Mouse (Mus musculus) urinary bladder, postnatal 25 days (tissue): ENCODE data around the gene Fryl.

Experiments used
- DNase-seq: peaks from one replicate; pipeline ENCODE4 v3.0.0; 2022; ENCODE audit warnings: low spot score

Fryl gene

DNA sequence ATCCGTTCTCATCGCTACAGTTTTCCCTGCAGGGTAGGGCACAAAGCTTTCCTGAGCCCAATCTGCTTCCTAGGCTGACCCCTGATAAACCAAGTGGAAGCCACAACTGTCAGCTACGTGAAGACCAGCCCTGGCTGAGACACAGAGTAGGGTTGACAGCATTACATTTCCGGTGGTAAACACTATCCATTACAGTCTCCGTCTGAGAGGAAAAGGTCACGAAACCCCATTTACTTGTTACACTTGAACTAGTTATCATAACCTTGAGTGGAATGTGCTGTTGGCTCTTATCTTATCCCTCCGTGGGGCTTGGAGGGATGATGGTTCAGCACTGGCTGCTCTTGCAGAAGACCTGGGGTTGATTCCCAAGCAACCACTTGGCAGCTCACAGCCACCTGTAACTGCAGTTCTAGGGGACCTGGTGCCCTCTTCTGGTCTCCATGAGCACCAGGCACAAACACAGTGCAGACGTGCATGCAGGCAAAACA is 62.3 kb downstream of the Fryl start:
- DNase-seq: no peak

DNA sequence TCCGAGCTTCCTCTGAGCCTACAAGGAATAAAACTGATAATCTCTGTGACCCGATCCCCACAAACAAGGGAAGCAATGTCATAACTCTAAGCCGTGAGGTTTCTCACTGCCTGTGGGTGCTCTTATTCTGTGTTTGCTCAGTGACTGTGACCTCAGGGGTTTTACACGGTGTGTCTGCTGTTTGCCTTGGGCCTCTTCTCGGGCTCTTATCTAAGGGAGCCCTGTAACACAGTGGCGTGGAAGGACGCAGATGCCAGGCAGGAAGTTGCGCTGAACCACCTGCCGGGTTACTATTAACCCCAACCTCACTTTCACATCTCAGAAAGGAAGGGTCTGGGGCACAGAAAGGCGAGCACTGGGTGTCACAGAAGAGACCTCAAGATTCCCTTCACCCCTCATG is 62.8 kb downstream of the Fryl start:
- DNase-seq: no peak

DNA sequence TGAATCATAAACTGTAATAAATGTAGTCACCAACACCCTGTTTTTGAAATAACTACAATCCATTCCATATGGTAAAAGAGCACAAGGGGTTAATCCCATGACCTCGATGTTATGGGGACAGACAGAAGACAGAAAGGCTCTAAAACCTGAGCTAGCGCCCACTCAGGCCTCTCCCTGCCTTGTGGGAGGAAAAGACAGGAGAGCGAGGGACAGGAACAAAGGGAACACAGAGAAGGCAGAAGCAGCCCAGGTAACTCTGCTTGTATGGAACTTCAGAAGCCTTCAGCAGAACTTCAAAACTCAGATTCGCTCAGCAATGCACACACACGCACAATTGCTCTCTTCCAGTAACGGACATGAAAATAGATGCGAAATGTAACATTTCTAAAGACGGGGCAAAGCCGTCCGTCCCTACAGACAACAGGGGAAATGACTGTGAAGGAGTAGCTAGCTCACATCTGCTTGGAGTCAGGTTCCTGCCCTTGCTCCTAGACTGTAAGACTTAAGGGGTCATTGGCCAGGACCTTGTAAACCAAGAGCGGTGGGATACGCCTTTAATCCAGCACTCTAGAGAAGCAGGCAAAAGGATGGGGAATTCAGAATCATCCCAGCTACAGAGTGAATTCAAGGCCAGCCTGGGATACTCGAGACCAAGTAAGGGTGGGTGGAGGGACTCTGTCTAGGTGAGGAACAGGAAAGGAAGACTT is 63.4 kb downstream of the Fryl start:
- no peak for DNase-seq

DNA sequence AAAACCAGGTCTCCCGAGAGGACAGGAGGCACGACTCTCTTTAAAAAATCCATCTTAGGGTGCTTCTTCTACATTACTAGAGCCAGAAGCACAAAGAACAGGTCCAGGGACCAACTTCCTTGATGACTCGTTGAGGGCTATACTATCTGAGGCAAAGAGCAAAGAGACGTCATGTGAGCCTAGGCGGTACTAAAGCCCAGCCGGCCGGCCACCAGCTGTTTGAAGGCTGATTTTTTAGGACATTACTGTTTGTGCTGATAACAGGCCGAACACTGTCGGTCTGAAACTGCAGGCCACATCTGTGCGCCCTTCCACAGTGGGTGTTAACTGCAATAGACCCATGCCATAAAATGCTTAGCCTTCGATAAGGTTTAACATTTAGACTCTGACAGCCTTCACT is 64.7 kb downstream of the Fryl start:
- no peak for DNase-seq

DNA sequence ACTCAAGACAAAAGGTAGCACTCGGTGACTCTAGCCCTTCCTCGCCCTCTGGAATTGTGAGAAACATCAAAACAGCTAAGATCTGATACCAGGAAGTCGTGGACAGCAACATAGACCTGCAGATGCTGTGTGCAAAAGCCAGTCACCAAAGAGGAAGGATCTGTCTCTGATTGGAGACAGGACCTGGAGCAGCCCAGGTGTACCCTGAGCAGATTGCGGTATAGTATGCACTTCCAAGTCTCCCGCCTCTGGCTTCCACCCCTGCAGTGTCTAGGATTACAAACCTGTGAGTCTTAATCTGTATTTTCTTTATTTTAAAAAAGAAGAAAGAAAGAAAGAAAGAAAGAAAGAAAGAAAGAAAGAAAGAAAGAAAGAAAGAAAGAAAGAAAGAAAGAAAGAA is 66.3 kb downstream of the Fryl start:
- DNase-seq: no peak

DNA sequence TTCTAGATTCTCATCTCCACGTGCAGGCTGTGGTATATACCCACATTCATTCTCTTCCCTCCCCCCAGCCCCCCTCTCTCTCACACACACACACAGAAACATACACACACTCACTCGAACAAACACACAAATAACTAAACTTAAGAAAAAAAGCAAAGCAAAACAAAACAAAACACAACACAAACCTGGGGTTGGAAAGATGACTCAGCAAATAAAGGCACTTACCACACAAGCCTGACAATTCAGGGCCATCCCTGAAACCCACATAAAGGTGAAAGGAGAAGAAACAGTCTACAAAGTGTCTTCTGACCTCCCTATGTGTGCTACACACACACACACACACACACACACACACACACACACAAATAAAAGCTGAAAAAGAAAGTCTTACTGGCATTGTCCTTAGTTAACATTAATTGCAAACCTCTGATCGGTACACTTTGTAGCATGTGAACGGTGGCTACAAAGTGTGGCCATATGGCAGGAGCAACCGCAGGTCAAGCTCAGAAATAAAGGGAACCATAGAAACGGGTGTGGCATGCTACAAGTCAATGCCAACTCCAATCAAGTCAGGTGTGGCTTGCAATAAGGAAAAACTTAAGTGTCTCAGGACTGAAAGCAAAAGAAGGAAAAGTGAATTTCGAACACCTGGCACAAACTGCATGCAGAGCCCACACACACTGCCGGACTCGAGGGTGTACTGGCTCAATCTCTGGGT is 66.8 kb downstream of the Fryl start:
- no peak for DNase-seq

DNA sequence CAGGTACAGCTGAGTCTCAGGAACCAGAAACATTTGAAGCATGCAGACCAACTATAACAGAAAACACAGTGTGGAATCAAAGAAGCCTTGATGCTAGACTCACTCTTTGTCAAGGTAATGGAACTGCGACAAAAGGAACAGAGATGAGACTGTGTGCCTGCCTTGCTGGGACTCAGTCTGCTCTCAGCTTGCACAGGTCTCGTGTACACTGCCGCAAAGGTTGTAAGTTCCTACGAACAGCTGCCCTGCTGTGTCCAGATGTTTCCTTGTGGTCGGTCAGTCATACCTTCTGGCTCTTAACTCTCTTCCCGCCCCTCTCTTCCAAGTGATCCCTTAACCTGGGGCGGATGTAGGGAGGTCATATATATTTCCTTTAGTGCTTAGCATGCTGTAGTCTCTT is 67.8 kb downstream of the Fryl start:
- DNase-seq: no peak

DNA sequence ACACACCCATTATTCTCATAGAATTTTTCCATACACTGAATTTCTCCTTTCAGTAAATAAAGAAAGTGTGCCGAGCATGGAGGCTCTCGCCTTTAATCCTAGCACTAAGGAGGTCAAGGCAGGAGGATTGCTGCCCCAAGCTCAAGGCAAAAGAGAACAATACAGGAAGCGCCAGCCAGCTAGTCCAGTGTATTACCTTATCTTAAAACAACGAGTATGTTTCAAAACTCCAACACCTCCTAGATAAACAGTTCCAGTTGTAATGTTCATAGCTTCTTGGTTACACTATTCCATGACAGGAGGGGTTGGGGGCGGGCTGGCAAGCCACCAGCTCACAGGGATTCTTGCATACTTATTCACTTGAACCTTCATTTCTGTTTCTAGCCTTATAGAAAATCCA is 68.3 kb downstream of the Fryl start:
- no peak for DNase-seq

DNA sequence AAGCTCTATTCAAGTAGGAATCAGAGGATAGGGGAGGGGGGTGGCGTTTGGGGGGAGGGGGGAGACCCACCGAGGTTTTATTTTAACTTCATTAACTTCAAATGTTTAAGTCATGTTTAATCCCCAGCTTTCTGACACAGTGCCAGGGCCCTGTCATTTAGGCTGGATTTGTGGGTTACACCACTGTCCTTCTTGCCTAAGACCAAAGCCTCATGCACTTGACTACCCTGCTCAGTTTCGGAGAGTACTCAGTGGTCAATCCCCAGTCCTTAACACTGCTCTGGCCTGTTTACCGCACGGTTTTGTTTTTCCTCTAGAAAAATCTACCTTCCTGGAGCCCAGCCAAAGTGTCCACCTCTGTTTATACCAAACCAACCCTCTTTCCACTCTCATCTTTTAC is 69.5 kb downstream of the Fryl start:
- no peak for DNase-seq

DNA sequence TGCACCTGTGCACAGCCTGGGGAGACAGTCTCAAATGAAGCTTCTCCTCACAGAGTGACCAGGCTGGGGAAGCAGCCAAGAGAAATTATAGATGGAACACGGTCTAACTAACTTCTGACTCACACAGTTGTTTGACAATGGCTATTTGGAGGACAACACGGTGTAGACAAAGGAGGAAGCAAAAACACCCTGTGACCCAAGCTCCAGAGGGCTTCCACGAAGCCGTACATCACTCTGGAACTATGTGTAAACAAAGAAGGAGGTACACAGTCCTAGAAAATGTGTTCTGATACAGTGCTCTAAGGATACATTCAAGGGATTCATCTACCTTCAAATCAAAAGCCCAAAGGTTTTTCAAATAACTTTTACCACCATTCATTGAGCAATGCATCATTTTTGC is 71.0 kb downstream of the Fryl start:
- no peak for DNase-seq

DNA sequence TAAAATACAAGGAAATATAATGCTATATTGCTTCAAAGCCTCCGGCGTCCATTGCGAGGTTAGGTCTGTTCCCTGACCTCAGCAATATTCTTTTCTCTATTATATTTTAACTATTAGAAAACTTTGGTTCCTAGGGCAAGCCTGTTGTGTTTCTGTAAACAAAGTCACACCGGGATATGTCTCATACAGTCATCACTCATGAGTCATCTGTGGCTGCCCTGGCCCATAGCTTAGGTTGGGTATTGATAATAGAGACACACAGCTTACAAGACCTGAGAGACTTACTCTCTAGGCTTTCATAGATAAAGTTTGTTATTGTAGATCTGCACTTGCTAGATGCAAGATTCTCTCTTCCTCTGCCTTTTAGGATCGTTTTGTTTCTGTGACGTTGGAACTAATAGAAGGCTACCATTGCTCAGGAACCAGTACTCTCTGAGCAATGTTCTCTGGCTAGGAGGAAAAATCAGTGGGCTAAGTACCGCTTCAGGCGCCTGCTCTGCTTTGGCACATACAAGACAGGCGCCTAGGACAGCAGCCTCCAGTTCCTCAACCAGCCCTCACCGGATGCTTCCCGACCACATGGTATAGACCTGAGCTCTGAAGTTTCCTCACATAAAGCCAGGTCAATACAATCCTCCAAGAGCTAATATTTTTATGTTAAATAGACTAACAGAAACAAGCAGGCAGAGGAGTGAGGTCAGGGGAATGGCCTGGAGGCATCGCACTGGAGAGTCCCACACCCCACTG is 73.5 kb downstream of the Fryl start:
- no peak for DNase-seq

DNA sequence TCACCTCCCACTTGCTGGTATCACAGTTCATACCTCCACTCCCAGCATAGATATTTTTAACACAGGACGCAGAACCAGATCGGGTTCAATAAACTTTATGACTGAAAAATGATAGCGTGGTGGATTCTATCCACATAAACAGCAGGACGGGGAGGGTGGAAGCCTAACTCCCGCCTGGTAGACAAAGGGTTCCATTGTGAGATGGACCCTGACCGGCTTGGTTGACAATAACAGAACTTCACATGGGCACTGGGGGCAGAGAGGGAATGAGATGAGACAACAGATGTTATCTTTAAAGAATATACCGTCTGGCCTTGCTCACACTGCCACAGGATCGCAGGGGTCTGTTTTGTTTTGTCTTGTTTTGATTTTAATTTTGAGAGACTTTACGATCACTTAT is 74.2 kb downstream of the Fryl start:
- no peak for DNase-seq

DNA sequence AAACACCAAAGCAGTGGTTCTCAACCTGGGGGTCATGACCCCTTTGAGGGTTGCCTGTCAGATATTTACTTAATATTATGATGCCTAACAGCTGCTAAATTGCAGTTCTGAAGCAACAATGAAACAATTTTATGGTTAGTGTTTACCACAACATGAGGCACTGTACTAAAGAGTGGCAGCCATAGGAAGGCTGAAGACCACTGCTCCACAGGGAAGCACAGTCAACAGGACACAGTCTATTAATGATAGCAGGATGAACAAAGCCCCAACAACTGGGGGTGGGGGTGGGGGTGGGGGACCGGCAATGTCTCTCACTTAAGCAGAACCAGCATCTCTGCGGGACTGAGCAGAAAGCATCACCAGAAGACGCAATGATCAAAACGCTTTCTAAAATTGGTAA is 80.1 kb downstream of the Fryl start:
- DNase-seq: no peak

DNA sequence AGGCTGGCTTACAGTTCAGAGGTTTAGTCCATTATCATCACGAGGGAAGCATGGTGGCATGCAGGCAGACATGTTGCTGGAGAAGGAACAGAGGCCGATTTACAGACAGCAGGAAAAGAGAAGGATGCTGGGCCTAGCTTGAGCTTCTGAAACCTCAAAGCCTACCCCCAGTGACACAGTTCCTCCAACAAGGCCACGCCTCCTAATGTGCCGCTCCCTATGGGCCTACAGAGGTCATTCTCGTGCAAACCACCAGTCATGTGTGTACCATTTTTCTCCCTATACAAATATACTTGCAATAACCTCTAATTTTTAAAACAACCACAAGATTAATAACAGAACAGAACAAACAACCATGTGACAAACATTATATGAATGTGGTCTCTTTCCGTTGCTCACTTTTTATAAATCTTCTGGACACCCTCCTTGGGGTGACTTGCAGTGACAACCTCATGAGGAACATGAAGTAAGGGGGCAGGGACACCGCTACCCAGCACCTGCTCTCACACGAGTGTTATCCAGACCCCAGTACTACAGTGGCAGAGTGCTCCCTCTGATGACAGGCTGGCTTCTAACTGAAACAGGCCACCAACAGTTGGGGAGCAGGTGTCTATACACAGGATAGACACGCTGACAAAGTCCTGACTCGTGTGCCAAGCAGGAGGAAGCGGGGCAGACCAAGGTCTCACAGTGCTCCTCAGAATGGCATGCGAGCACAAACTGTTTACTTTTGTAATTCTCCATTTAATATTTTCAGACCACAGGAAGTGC is 80.9 kb downstream of the Fryl start:
- DNase-seq: no peak

DNA sequence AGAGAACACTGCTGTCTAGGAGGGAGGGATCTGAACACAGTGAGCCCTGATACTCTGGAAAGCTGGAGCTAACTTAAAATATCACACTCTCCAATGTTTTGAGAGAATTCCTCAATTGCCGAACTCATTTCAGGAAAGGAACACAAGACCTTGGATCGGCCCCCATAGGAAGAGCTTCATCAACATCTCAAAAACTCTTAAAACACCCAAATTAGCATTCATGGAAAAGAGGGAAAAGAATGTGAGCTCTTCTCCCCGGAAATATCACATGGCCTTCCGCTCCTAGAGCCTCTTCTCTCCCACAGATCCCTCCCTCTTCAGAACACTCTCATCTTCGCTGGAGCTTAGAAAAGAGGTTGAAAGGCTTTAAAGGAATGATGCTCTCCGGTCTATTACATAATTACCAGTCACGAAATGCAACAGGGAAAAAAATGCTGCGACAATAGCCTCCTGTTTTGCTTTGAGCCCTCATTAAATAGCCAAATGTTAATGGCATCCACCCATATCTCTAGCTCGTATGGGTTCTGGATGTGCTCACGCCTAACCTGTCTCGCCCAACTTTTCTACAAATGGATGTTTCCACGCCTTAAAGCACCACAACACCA is 84.4 kb downstream of the Fryl start:
- no peak for DNase-seq

DNA sequence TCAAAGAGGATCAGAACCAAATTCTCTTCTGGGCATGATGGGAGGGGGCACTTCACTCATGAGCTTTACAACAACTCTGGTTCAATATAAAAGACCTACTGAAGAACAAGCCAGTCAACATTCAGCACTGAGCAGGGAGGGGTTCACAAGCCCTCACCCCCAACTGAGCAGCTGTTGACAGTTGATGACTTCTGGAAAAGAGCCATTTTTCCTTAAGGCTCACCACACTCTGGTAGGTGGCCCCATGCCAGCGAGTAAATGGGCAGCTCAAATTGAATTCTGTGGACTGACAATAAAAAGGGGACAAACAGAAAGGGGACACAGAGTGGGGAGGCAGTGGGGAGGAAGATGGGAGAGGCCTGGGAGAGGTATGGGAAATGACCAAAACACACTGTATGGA is 85.2 kb downstream of the Fryl start:
- no peak for DNase-seq

DNA sequence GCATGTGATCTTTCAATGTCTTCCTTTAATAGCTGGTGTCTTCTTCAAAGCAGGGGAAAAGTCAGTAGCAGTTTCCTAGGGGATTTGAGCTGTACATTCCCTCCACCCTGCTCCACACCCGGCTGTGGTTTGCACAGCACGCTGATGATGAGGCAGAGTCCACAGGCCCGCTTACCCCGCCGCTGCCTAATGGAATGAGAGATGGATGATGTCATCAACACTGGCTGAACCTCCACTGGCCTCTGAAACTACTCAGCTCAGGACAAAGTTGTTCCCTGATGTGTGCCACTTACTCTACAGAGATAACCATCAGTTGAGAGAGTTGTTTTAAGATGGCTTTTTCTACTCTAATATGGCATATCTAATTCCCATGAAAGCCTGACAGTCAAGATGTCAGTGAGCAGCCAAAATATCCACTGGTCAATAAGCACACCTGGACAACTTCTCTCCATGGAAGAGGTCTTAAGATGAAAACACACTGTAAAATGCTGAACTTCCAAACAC is 87.6 kb downstream of the Fryl start:
- DNase-seq: no peak

DNA sequence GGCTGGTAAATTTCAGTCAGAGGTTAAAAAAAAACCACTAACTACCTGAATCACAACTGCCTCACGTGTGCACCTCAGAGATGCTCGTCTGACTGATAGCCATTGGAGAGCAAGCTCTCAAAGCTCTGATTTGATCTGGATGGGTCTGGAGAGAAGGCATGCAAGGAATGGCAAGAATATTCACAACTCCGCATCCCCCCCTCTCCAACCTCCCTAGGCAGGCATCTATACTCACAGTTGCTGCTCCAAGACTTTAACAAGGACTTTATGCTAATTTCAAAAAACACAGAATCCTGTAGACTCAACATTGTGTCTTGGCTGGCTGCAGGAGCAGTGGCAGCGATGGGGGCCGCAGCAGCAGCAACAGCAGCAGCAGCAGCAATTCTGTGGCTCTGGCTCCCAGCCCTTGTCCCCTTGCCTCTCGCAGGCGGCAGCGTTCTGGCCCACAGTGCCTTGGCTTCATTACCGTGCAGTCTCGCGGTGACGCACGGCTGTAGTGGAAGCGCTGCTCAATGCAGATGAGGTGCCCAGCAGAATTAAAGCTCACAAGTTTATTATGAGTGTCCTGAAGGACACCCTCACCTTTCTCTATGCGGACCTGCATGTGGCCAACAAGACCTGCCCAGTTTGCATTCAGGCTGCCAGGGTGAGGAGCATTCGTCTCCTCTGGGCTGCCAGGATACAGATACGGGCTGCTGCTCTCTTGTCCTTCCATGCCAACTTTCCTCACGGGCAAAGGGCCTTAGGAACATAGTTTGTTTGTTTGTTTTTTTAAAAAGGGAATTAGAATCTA is 88.2 kb downstream of the Fryl start:
- DNase-seq: no peak

DNA sequence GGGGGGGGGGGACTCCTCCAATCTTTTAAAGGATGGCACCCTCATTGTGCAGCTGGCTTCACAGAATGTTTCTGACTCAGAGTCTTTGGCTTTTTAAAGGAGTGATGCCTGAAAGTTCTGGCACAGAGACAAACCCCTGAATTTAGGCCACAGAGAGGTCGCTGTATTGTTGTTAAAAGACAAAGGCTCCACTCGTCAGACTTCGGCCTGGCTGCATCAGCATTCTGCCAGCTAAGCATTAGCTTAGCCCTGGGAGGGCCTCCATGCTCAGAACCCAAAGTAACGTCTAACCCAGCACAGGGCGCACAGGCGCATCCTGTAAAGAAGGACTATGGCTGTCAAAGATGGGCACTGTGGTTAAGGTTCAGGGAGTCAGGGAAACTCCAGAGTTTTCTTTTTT is 92.4 kb downstream of the Fryl start:
- no peak for DNase-seq

DNA sequence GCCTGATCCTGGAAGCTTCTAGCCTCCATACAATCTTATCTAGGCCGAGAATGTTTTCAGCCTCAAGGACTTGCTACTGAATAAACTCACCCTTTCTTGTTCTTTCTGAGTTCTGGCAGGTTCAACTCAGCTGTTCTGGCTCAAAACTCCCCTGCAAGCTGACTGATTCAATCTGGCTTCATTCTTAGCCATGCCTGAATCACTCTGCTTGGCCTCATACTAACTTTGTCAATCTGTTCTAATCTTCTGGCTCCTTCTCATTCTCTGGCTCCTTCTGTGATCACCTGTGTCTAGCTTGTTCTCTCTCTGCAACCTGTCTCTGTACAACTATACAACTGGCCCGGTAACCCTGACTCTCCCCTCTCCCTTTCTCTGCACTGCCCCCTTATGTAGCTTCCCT is 93.9 kb downstream of the Fryl start:
- DNase-seq: no peak

DNA sequence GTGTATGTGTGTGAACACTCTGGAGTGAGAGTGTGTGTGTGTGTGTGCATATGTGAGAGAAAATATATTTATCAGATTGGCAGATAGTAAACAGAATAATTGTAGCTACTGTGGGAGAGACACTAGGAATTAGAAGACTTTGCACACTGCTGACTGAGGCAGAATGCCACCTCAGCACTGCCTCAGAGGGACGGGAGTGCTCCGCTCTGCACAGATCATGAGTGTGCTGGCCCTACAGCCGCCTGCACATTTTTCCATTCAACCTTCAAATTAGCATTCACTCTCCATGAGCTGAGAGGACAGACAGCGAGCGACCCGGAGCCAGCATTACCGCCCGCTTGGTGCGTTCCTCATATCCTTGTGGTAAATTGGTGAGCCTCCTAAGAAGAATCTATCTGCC is 96.0 kb downstream of the Fryl start:
- no peak for DNase-seq
